Mouse (Mus musculus) embryonic facial prominence, embryonic 12.5 days (tissue): Measurements from ENCODE around the gene Mgat3. TPM values are rescaled to one million over a fixed set of nuclear protein-coding genes. Genes with fewer than 3 reads are reported as not detected.

Experiments used
- ATAC-seq: fragments of 200-750 bp; cut with Nextera tagmentation; 2 replicates; pipeline ENCODE4 v1.8.0; 2017; ENCODE audit not compliant: insufficient number of reproducible peaks, insufficient read depth, low FRiP score, low TSS enrichment
- H3K27ac ChIP-seq: fragments of 300-500 bp; sonication (generic); 2 replicates; pipeline ENCODE4 v1.5.1; 2016; ENCODE audit warnings: mild to moderate bottlenecking
- H3K27me3 ChIP-seq: fragments of 300-500 bp; sonication (generic); 2 replicates; pipeline ENCODE4 v1.6.1; 2016; ENCODE audit warnings: mild to moderate bottlenecking, moderate library complexity
- H3K36me3 ChIP-seq: fragments of 300-500 bp; sonication (generic); 2 replicates; pipeline ENCODE4 v1.6.1; 2016; ENCODE audit warnings: mild to moderate bottlenecking
- H3K4me1 ChIP-seq: fragments of 300-500 bp; sonication (generic); 2 replicates; pipeline ENCODE4 v1.6.1; 2016
- H3K4me2 ChIP-seq: fragments of 300-500 bp; sonication (generic); replicated peaks from 2 replicates; pipeline ENCODE4 v1.6.1; 2016; ENCODE audit warnings: mild to moderate bottlenecking, moderate library complexity
- H3K4me3 ChIP-seq: fragments of 300-500 bp; sonication (generic); 2 replicates; pipeline ENCODE4 v1.5.1; 2016; ENCODE audit warnings: mild to moderate bottlenecking
- H3K9ac ChIP-seq: fragments of 300-500 bp; sonication (generic); 2 replicates; pipeline ENCODE4 v1.6.1; 2016; ENCODE audit warnings: mild to moderate bottlenecking, moderate library complexity
- H3K9me3 ChIP-seq: fragments of 300-500 bp; sonication (generic); 2 replicates; pipeline ENCODE4 v1.6.1; 2016; ENCODE audit warnings: mild to moderate bottlenecking, moderate library complexity
- WGBS: fragments of 180-500 bp; shearing (Covaris S2); methylation state at CpG from one replicate; pipeline ENCODE4 v1.1.7; 2016; 5-methylcytosine and 5-hydroxymethylcytosine counted together
- polyA plus RNA-seq: library from polyadenylated mRNA; unstranded; fragments of >200 nt; fragmentation: Nextera tagmentation; extraction: Ambion mirVana; gene quantifications from 2 replicates; pipeline ENCODE4 v1.2.1, GENCODE M21; 2016

The Mgat3 gene
- polyA plus RNA-seq, 1 experiment from 2014 or later, result 10.5 TPM

- no peaks in the 10 kb centered on the region for H3K27me3 ChIP-seq
- no peak overlapping the region for H3K9ac ChIP-seq
- H3K4me2 ChIP-seq, result no peak overlapping the region
- H3K4me1 ChIP-seq, result peaks cover 14% of the 10 kb centered on the region
- H3K9me3 ChIP-seq, result no peaks in the 10 kb centered on the region
- no peak overlapping the region for H3K27ac ChIP-seq
- ATAC-seq, result no peak
- WGBS, result 94% methylated on average over 3 of the region's 3 CpGs
- peaks cover 16% of the 10 kb centered on the region for H3K36me3 ChIP-seq
- no peak overlapping the region for H3K4me3 ChIP-seq
Measured at GRCm38 (mm10) chr15:80136645-80137044, 36.9 kb upstream of the Mgat3 start.

- Histone ChIP-seq H3K4me3 (no peak overlapping the region), H3K4me1 (peaks cover 14% of the 10 kb centered on the region), H3K36me3 (peaks cover 25% of the 10 kb centered on the region), H3K27ac (no peak overlapping the region; the same call in 1 of the 2 replicates), H3K9ac (no peak overlapping the region), H3K27me3 (no peaks in the 10 kb centered on the region), H3K4me2 (no peak overlapping the region), H3K9me3 (no peaks in the 10 kb centered on the region)
- 74% methylated on average over 17 of the region's 17 CpGs for WGBS
- ATAC-seq, result 0 out of 2 replicates have a peak, but pooled peaks have one; percentile 7
Measured at GRCm38 (mm10) chr15:80137945-80138791, 35.4 kb upstream of the Mgat3 start.

DNA sequence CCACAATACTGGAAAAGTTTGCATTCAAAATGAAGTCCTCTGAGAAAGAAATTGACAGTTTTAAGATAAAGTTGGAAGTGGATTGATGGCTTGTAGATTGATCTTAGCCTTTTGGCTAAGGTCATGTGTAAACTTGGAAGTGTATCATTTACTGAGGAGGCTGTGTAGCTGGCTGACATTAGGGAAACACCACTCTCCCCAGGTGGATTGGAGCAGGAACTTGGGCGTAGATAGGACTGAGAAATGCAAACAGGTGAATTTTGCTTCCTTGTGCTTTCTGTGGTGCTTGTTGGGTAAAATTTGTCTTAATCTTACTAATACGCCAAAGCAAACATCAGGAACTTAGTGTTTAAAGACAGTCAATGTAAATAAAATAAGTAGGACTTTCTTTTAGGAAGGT is 33.2 kb upstream of the Mgat3 start:
- WGBS, result 96% methylated on average over 2 of the region's 2 CpGs
- ATAC-seq, result no peak

DNA sequence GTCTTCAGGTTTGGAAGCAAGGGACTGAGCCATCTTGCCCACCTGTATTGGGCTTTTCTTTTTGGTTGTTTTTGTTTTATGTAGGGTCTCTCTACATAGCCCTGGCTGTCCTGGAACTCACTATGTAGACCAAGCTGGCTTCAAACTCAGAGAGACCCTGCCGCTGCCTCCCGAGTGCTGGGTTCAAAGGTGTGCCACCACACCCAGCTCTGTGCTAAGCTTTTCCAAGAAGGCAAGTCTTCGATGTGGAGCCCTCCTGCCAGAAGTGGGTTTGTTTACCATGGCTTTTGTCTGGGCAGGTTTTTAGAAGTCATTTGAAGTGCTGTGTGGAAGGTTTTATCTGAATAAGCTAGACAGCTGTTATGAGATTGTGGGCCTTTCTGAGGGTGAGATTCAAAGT is 32.6 kb upstream of the Mgat3 start:
- no peak overlapping the region for H3K9ac ChIP-seq
- peaks cover 38% of the 10 kb centered on the region for H3K36me3 ChIP-seq

More for the DNA sequence above, 33.2 kb upstream of the Mgat3 start:
- H3K27me3 ChIP-seq, result no peaks in the 10 kb centered on the region
- H3K27ac ChIP-seq, result no peak overlapping the region
- H3K9ac ChIP-seq, result no peak overlapping the region
- H3K4me1 ChIP-seq, result 0 out of 2 replicates have a peak, but pooled peaks cover 3% of the 10 kb centered on the region
- H3K4me3 ChIP-seq, result no peak overlapping the region
- peaks cover 38% of the 10 kb centered on the region for H3K36me3 ChIP-seq
- H3K4me2 ChIP-seq, result no peak overlapping the region
- no peaks in the 10 kb centered on the region for H3K9me3 ChIP-seq

DNA sequence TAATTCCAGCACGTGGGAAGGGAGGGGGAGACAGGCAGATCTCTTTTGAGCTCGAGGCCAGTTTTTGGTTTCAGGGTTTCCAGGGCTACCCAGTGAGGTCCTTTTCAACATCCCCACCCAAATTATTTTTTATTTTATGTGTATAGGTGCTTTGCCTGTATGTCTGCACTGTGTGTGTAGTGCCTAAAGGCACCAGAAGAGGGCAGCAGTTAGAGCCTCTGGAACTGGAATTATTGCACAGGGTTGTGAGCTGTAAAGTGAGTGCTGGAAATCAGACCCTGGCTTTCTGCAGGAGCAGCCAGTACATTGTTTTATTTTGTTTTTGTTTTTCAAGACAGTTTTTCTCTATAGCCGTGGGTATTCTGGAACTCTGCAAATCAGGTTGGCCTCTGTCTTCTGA is 31.4 kb upstream of the Mgat3 start:
- Histone ChIP-seq H3K4me2 (no peak overlapping the region), H3K4me3 (no peak overlapping the region), H3K27me3 (no peaks in the 10 kb centered on the region), H3K9ac (no peak overlapping the region), H3K27ac (no peak overlapping the region), H3K9me3 (no peaks in the 10 kb centered on the region), H3K36me3 (peaks cover 38% of the 10 kb centered on the region), H3K4me1 (0 out of 2 replicates have a peak, but pooled peaks cover 7% of the 10 kb centered on the region)
- 93% methylated on average over 3 of the region's 3 CpGs for WGBS
- ATAC-seq, result no peak

More for the DNA sequence above, 32.6 kb upstream of the Mgat3 start:
- Histone ChIP-seq H3K4me3 (no peak overlapping the region), H3K4me2 (no peak overlapping the region), H3K27me3 (no peaks in the 10 kb centered on the region), H3K27ac (no peak overlapping the region), H3K4me1 (0 out of 2 replicates have a peak, but pooled peaks cover 3% of the 10 kb centered on the region), H3K9me3 (no peaks in the 10 kb centered on the region)
- no peak for ATAC-seq
- WGBS, result 97% methylated on average over 3 of the region's 3 CpGs

GRCm38 (mm10) chr15:80143760-80144159 is 29.8 kb upstream of the Mgat3 start:
- H3K9me3 ChIP-seq, result no peaks in the 10 kb centered on the region
- H3K4me2 ChIP-seq, result no peak overlapping the region
- no peak overlapping the region for H3K4me3 ChIP-seq
- no peaks in the 10 kb centered on the region for H3K27me3 ChIP-seq
- H3K36me3 ChIP-seq, result peaks cover 44% of the 10 kb centered on the region
- no peak overlapping the region for H3K27ac ChIP-seq
- H3K4me1 ChIP-seq, result peaks cover 4% of the 10 kb centered on the region; the same call in 1 of the 2 replicates
- H3K9ac ChIP-seq, result no peak overlapping the region
- no peak for ATAC-seq
- 95% methylated on average over 6 of the region's 6 CpGs for whole genome bisulfite sequencing

- Histone ChIP-seq H3K4me2 (no peak overlapping the region), H3K27ac (no peak overlapping the region), H3K4me3 (no peak overlapping the region), H3K36me3 (peaks cover 56% of the 10 kb centered on the region), H3K27me3 (no peaks in the 10 kb centered on the region), H3K9ac (no peak overlapping the region), H3K9me3 (no peaks in the 10 kb centered on the region), H3K4me1 (peaks cover 4% of the 10 kb centered on the region; the same call in 1 of the 2 replicates)
- 89% methylated on average over 5 of the region's 5 CpGs for WGBS
- no peak for ATAC-seq
Measured at GRCm38 (mm10) chr15:80145397-80145796, 28.1 kb upstream of the Mgat3 start.

DNA sequence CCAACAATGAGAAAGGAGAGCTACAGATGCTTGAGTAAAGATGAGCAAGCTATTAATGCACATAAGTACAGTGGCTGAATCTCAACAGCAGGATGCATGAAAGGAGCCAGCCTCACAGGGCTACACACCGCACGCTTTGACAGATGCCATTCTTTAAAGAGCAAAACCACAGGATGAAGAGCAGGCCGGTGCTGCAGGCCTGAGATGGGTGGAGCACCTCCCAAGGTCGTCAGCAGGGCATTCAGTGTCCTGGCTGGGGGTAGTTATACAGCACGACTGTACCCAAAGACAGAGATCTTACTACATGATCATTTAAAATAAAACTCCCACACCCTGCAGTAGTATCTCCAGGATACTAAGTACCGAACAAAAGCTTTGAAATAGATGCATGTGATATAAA is 27.4 kb upstream of the Mgat3 start:
- no peak overlapping the region for H3K9ac ChIP-seq
- peaks cover 56% of the 10 kb centered on the region for H3K36me3 ChIP-seq
- WGBS, result 70% methylated on average over 6 of the region's 6 CpGs

DNA sequence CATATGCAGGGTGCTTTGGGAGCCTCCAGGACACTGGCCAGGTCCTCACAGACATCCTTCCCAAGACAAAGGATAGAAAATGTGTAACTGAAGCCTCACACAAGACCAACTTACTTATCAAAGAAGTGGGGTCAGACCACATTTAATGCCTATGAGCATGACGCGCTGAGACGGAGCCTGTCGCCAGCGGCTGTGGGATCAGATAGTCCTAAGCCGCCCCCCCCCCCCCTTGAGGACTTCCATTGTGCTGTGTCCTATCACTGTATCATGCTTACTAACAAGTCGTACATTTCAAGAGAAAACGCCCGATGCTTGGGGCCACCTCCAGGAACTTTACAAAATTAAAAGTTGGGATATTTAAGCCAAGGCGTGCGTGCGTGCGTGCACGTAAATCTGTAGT is 26.4 kb upstream of the Mgat3 start:
- Histone ChIP-seq H3K27me3 (no peaks in the 10 kb centered on the region), H3K9ac (no peak overlapping the region), H3K27ac (no peak overlapping the region), H3K4me1 (peaks cover 4% of the 10 kb centered on the region; the same call in 1 of the 2 replicates), H3K4me2 (no peak overlapping the region), H3K9me3 (no peaks in the 10 kb centered on the region), H3K4me3 (no peak overlapping the region), H3K36me3 (peaks cover 51% of the 10 kb centered on the region)
- no peak for ATAC-seq
- 89% methylated on average over 14 of the region's 14 CpGs for WGBS

More for the DNA sequence above, 27.4 kb upstream of the Mgat3 start:
- no peak for ATAC-seq
- Histone ChIP-seq H3K9me3 (no peaks in the 10 kb centered on the region), H3K27ac (peak overlapping the region; percentile 55; the same call in 1 of the 2 replicates), H3K27me3 (no peaks in the 10 kb centered on the region), H3K4me2 (no peak overlapping the region), H3K4me1 (peaks cover 4% of the 10 kb centered on the region; the same call in 1 of the 2 replicates), H3K4me3 (no peak overlapping the region)

DNA sequence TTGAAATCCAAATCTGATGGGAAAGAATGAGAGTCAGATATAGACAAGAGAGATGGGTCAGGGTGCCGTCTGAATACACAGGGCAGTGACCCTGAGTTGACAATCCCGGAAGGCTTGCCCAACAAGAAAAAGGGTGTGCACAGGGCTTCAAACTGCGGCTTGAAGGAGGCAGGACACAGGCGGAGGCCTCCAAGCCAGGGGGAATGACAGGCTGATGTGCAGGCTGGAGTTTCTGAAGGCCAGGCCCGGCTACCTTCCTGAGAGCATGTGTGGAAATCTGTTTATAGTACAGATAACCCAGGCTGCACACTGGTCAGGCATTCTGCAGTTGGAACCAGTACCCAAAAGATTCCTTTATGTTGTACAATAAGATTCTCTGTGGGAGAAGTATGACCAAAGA is 26.0 kb upstream of the Mgat3 start:
- ATAC-seq, result no peak
- Histone ChIP-seq H3K4me1 (peaks cover 4% of the 10 kb centered on the region; the same call in 1 of the 2 replicates), H3K9ac (no peak overlapping the region), H3K9me3 (no peaks in the 10 kb centered on the region), H3K4me3 (no peak overlapping the region), H3K27me3 (no peaks in the 10 kb centered on the region), H3K36me3 (peaks cover 51% of the 10 kb centered on the region), H3K4me2 (no peak overlapping the region), H3K27ac (no peak overlapping the region)
- WGBS, result 81% methylated on average over 5 of the region's 5 CpGs

GRCm38 (mm10) chr15:80148565-80148964 is 25.0 kb upstream of the Mgat3 start:
- Histone ChIP-seq H3K4me1 (peaks cover 4% of the 10 kb centered on the region; the same call in 1 of the 2 replicates), H3K36me3 (peaks cover 56% of the 10 kb centered on the region), H3K9me3 (no peaks in the 10 kb centered on the region), H3K9ac (no peak overlapping the region), H3K27me3 (no peaks in the 10 kb centered on the region), H3K4me2 (no peak overlapping the region), H3K4me3 (no peak overlapping the region), H3K27ac (no peak overlapping the region)
- no peak for ATAC-seq
- WGBS, result 95% methylated on average over 8 of the region's 8 CpGs

DNA sequence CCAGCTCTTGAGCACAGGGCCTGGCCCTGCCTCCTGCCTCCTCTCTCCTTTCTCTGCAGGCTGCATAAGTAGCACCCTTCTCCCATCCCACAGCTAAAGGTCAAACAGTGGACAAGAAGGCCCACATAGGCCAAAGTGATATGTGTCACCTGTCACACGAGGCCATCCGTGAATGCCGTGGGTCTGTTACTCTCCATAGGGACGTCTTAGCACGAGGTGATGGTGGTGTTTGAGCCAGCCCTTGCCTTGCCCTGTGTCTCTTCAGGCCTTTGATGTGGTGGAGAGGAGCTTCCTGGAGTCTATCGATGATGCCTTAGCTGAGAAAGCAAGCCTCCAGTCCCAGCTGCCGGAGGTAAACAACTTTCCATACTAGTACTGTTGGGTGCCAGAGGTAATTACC is 24.0 kb upstream of the Mgat3 start:
- ATAC-seq, result no peak
- WGBS, result 95% methylated on average over 7 of the region's 7 CpGs
- Histone ChIP-seq H3K36me3 (peaks cover 57% of the 10 kb centered on the region), H3K4me1 (peaks cover 4% of the 10 kb centered on the region; the same call in 1 of the 2 replicates), H3K27ac (no peak overlapping the region), H3K27me3 (no peaks in the 10 kb centered on the region), H3K4me2 (no peak overlapping the region), H3K9me3 (no peaks in the 10 kb centered on the region), H3K9ac (no peak overlapping the region), H3K4me3 (no peak overlapping the region)
